Mouse (Mus musculus): ENCODE measurements around the gene Unc5b. TPM values are rescaled to one million over a fixed set of nuclear protein-coding genes. Genes with fewer than 3 reads are reported as not detected.

The Unc5b gene
- polyA plus RNA-seq, 1 experiment from 2014 or later: 7.9 TPM

DNA sequence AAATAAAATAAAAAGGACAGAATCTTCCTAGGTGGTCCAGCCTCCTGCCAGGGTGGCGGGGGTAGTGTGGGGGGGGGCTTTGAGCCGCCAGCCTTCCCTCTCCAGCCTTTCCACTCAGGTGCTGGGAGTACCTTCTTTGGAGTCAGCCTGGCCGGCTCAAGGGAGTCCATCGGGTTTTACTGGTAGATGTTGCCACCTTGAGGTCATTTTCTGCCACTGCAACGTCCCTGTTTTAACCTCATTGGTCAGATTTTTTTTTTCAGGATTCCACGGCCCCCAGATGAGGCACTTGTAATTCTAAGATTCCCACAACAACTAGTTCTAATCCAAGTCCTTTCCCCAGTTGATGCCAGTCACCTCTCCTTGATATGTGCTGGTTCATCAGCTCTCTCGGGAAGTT is 74.4 kb downstream of the Unc5b start:
- no peaks in the 10 kb centered on the region for H3K27me3 ChIP-seq (ENCODE audit: control insufficient read depth, insufficient read depth, low read length)
- H3K27ac ChIP-seq (ENCODE audit: low read depth, low read length): no peak overlapping the region
- WGBS: 11% methylated on average over 7 of the region's 7 CpGs
- no peak for ATAC-seq (ENCODE audit: low FRiP score, low TSS enrichment)
- H3K4me2 ChIP-seq (replicated peaks; ENCODE audit: low read depth, low read length): no peak overlapping the region
- no peak overlapping the region for H3K9ac ChIP-seq (ENCODE audit: low read depth, low read length)
- 0 out of 2 replicates have a peak, but pooled peaks cover 3% of the 10 kb centered on the region for H3K4me1 ChIP-seq (ENCODE audit: control insufficient read depth, insufficient read depth, low read length)
- H3K36me3 ChIP-seq (ENCODE audit: control insufficient read depth, insufficient read depth, low read length): no peaks in the 10 kb centered on the region
- H3K9me3 ChIP-seq (ENCODE audit: control insufficient read depth, low read length): no peaks in the 10 kb centered on the region
- H3K4me3 ChIP-seq (ENCODE audit: low read length): no peak overlapping the region

DNA sequence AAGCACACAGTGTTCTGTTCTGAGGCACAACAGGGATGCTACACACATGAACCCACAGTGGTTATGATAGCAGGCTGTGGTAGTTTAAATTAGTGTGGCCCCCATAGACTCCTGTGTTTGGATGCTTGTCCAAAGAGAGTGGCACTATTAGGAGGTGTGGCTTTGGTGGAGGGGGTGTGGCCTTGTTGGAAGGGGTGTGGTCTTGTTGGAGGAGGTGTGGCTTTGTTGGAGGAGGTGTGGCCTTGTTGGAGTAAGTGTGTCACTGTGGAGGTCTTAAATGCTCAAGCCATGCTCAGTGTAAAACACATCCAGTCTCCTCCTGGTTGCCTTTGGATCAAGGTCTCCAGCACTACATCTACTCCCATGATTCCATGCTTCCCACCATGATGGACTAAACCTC is 75.2 kb downstream of the Unc5b start:
- Histone ChIP-seq H3K9ac (ENCODE audit: low read depth, low read length) (no peak overlapping the region), H3K4me1 (ENCODE audit: control insufficient read depth, insufficient read depth, low read length) (peaks cover 11% of the 10 kb centered on the region; the same call in 1 of the 2 replicates), H3K27me3 (ENCODE audit: control insufficient read depth, insufficient read depth, low read length) (no peaks in the 10 kb centered on the region), H3K9me3 (ENCODE audit: control insufficient read depth, low read length) (no peaks in the 10 kb centered on the region), H3K4me2 (replicated peaks; ENCODE audit: low read depth, low read length) (no peak overlapping the region), H3K4me3 (ENCODE audit: low read length) (no peak overlapping the region), H3K36me3 (ENCODE audit: control insufficient read depth, insufficient read depth, low read length) (no peaks in the 10 kb centered on the region), H3K27ac (ENCODE audit: low read depth, low read length) (no peak overlapping the region)
- no peak for ATAC-seq (ENCODE audit: low FRiP score, low TSS enrichment)

DNA sequence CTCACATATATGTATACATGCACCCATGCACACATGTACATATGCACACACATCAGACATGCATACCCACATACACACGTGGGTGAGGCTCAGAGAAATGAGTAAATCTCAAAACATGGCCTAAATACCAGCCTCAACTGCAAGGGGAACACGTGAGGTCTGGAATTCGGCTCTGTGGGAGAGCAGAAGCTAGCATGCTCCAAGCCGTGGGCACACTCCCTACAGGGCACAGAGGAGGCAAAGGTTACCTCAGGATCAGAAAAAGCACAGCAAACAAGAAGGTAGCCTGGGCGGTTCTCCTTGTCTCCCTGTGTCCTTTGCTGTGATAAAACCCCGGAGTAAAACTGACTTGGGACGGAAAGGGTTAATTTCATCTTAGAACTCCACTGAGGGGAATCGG is 77.4 kb downstream of the Unc5b start:
- ATAC-seq (ENCODE audit: low FRiP score, low TSS enrichment): no peak
- Histone ChIP-seq H3K9ac (ENCODE audit: low read depth, low read length) (no peak overlapping the region), H3K27ac (ENCODE audit: low read depth, low read length) (no peak overlapping the region), H3K4me1 (ENCODE audit: control insufficient read depth, insufficient read depth, low read length) (peaks cover 11% of the 10 kb centered on the region; the same call in 1 of the 2 replicates), H3K27me3 (ENCODE audit: control insufficient read depth, insufficient read depth, low read length) (no peaks in the 10 kb centered on the region), H3K36me3 (ENCODE audit: control insufficient read depth, insufficient read depth, low read length) (no peaks in the 10 kb centered on the region), H3K4me3 (ENCODE audit: low read length) (no peak overlapping the region), H3K4me2 (replicated peaks; ENCODE audit: low read depth, low read length) (no peak overlapping the region), H3K9me3 (ENCODE audit: control insufficient read depth, low read length) (no peaks in the 10 kb centered on the region)
- 80% methylated on average over 8 of the region's 8 CpGs for WGBS

DNA sequence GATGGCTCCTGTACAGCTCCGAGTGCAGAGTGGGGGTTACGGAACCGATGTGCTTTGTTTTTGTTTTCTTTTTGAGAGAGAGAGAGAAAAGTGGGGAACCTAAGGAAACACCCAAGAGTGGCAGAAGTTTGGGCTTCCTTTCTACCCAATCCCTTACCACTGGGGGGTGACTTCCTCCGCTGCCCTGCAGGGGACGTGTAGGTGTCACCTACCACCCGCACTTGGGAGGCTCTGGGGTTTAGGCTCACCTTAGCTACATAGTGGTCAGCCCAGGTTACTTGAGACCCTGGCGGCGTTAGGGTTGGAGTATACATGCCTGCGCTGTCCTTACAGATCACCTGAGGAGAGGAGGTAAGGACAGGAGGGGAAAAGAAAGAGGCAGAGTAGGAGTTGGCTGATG is 78.1 kb downstream of the Unc5b start:
- WGBS: 63% methylated on average over 9 of the region's 9 CpGs
- Histone ChIP-seq H3K4me3 (ENCODE audit: low read length) (peak overlapping the region; percentile 68; the same call in 1 of the 2 replicates), H3K4me2 (replicated peaks; ENCODE audit: low read depth, low read length) (peak overlapping the region; percentile 60), H3K27me3 (ENCODE audit: control insufficient read depth, insufficient read depth, low read length) (no peaks in the 10 kb centered on the region), H3K9ac (ENCODE audit: low read depth, low read length) (peak overlapping the region; percentile 31; the same call in 1 of the 2 replicates), H3K36me3 (ENCODE audit: control insufficient read depth, insufficient read depth, low read length) (no peaks in the 10 kb centered on the region), H3K4me1 (ENCODE audit: control insufficient read depth, insufficient read depth, low read length) (peaks cover 11% of the 10 kb centered on the region; the same call in 1 of the 2 replicates), H3K27ac (ENCODE audit: low read depth, low read length) (no peak overlapping the region), H3K9me3 (ENCODE audit: control insufficient read depth, low read length) (no peaks in the 10 kb centered on the region)
- no peak for ATAC-seq (ENCODE audit: low FRiP score, low TSS enrichment)

DNA sequence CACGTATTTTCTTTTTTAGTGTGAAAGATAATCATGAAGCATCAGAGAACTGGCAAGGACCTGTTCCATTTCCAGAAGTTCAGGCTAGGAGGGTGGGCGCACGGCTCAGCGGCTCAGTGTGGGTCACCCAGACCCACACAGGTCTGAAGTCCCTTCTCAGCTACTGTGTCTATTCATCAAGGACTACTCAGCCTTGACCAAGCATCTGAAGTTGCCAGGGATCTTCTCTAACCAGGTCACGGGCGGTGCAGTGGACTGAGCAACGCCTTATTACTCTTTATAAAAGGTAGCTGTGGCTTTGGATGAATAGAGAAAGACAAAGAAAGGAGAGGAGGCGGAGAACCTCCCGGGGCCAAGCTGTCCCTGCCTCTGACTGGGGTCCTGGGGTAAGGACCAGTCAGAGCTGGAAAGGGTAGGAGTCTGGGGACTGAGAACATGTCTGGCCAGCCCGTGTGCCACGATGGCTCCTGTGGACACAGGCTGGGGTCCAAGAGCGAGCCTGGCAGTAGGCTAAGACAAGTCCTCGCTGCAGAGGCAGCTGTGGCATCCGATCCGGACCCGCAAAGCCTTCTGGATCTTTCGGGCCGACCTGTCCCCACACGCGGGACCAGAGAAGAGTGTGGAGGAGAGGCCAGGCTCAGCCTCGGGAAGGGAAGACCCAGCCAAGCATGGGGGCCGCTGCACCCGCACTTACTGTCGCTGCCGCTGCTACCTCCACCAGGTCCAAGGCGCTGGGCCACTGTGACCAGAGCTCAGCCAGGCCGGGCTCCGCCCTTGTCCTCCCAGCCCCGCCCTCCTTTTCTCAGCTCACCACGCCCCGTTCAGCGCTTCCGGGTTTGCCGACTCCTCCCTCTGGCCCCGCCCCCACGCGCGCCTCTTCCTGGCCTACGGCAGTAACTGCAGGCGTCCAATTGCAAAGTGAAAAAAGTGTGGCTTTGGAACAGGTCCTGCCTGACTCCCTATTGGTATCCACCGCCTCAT is 79.1 kb downstream of the Unc5b start, which contains the start of gene Slc29a3:
Gene Slc29a3 (minus strand): TSS at position 755 of the 981 bp plus-strand sequence.
- 7% methylated on average over 40 of the region's 41 CpGs for WGBS
- peak within 1 kb of the TSS; percentile 79 for H3K9ac ChIP-seq (ENCODE audit: low read depth, low read length)

GRCm38 (mm10) chr10:60747667-60748212 is 83.6 kb downstream of the Unc5b start:
- no peak overlapping the region; the same call in 1 of the 2 replicates for H3K9ac ChIP-seq (ENCODE audit: low read depth, low read length)
- H3K4me1 ChIP-seq (ENCODE audit: control insufficient read depth, insufficient read depth, low read length): peaks cover 14% of the 10 kb centered on the region; the same call in 1 of the 2 replicates
- H3K9me3 ChIP-seq (ENCODE audit: control insufficient read depth, low read length): no peaks in the 10 kb centered on the region
- no peak overlapping the region for H3K27ac ChIP-seq (ENCODE audit: low read depth, low read length)
- no peak overlapping the region for H3K4me3 ChIP-seq (ENCODE audit: low read length)
- H3K36me3 ChIP-seq (ENCODE audit: control insufficient read depth, insufficient read depth, low read length): no peaks in the 10 kb centered on the region; the same call in 1 of the 2 replicates
- WGBS: 71% methylated on average over 6 of the region's 6 CpGs
- ATAC-seq (ENCODE audit: low FRiP score, low TSS enrichment): no peak
- H3K4me2 ChIP-seq (replicated peaks; ENCODE audit: low read depth, low read length): no peak overlapping the region
- H3K27me3 ChIP-seq (ENCODE audit: control insufficient read depth, insufficient read depth, low read length): no peaks in the 10 kb centered on the region

More for the DNA sequence above, 79.1 kb downstream of the Unc5b start, which contains the start of gene Slc29a3:
- peak within 1 kb of the TSS; percentile 60 for H3K4me2 ChIP-seq (replicated peaks; ENCODE audit: low read depth, low read length)
- no peaks in the 10 kb centered on the region for H3K9me3 ChIP-seq (ENCODE audit: control insufficient read depth, low read length)
- H3K36me3 ChIP-seq (ENCODE audit: control insufficient read depth, insufficient read depth, low read length): no peaks in the 10 kb centered on the region
- H3K4me1 ChIP-seq (ENCODE audit: control insufficient read depth, insufficient read depth, low read length): peaks cover 11% of the 10 kb centered on the region; the same call in 1 of the 2 replicates
- peak within 1 kb of the TSS; percentile 85 for H3K27ac ChIP-seq (ENCODE audit: low read depth, low read length)
- peak within 1 kb of the TSS; percentile 68 for H3K4me3 ChIP-seq (ENCODE audit: low read length)
- peak; percentile 96 for ATAC-seq (ENCODE audit: low FRiP score, low TSS enrichment)
- no peaks in the 10 kb centered on the region for H3K27me3 ChIP-seq (ENCODE audit: control insufficient read depth, insufficient read depth, low read length)

GRCm38 (mm10) chr10:60746512-60746911 is 84.9 kb downstream of the Unc5b start:
- H3K27ac ChIP-seq (ENCODE audit: low read depth, low read length): no peak overlapping the region
- 44% methylated on average over 2 of the region's 2 CpGs for WGBS
- no peak overlapping the region for H3K4me2 ChIP-seq (replicated peaks; ENCODE audit: low read depth, low read length)
- ATAC-seq (ENCODE audit: low FRiP score, low TSS enrichment): 0 out of 2 replicates have a peak, but pooled peaks have one; percentile 40
- no peaks in the 10 kb centered on the region for H3K27me3 ChIP-seq (ENCODE audit: control insufficient read depth, insufficient read depth, low read length)
- no peak overlapping the region for H3K4me3 ChIP-seq (ENCODE audit: low read length)
- peaks cover 8% of the 10 kb centered on the region; the same call in 1 of the 2 replicates for H3K4me1 ChIP-seq (ENCODE audit: control insufficient read depth, insufficient read depth, low read length)
- H3K9me3 ChIP-seq (ENCODE audit: control insufficient read depth, low read length): no peaks in the 10 kb centered on the region
- H3K9ac ChIP-seq (ENCODE audit: low read depth, low read length): no peak overlapping the region
- H3K36me3 ChIP-seq (ENCODE audit: control insufficient read depth, insufficient read depth, low read length): no peaks in the 10 kb centered on the region; the same call in 1 of the 2 replicates

DNA sequence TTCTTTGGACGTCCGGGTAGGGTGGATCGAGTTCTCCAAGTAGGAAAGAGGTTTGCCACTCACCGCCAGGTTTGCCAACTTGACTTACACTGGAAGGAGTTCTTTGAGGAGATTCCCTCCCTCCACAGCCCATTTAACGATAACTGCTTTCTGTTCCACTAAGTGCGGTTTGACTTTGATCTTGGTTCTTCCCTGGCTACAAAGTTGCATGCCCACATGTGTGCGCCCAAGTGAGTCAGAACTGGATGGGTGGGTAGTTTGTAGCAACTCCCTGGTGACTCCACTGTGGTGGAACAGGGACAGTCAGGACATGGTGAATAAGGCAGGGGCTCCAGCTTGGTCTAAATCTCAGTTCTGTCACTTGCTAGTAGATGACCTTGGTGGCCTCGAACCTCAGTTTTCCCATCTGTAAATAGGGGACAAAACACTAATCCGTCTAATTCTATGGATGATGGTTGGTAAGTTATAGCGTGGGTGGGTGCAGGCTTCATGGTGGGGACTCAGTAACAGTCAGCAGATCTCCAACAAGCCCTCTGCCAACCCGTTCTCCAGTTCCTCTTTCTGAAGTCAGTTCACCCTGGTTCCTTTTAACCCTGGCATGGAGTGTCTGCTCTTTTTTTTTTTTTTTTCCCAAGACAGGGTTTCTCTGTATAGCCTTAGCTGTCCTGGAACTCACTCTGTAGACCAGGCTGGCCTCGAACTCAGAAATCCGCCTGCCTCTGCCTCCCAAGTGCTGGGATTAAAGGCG is 86.7 kb downstream of the Unc5b start:
- Histone ChIP-seq H3K4me2 (replicated peaks; ENCODE audit: low read depth, low read length) (no peak overlapping the region), H3K9me3 (ENCODE audit: control insufficient read depth, low read length) (no peaks in the 10 kb centered on the region), H3K27me3 (ENCODE audit: control insufficient read depth, insufficient read depth, low read length) (no peaks in the 10 kb centered on the region), H3K36me3 (ENCODE audit: control insufficient read depth, insufficient read depth, low read length) (no peaks in the 10 kb centered on the region; the same call in 1 of the 2 replicates), H3K9ac (ENCODE audit: low read depth, low read length) (no peak overlapping the region), H3K27ac (ENCODE audit: low read depth, low read length) (peak overlapping the region; percentile 37; the same call in 1 of the 2 replicates), H3K4me1 (ENCODE audit: control insufficient read depth, insufficient read depth, low read length) (0 out of 2 replicates have a peak, but pooled peaks cover 5% of the 10 kb centered on the region), H3K4me3 (ENCODE audit: low read length) (no peak overlapping the region)
- no peak for ATAC-seq (ENCODE audit: low FRiP score, low TSS enrichment)
- WGBS: 71% methylated on average over 14 of the region's 14 CpGs
